Mouse (Mus musculus) liver, embryonic 12.5 days (tissue): ENCODE results near the gene Zfp942. TPM values are rescaled to one million over a fixed set of nuclear protein-coding genes. Genes with fewer than 3 reads are reported as not detected.
"Not testable (repeated sequence)": the region's sequence is repeated elsewhere in the genome, so short reads cannot be mapped to it uniquely, and the experiment has no call there.

Experiments used
- ATAC-seq: fragments of 200-750 bp; cut with Nextera tagmentation; 2 replicates; pipeline ENCODE4 v1.8.0; 2017; ENCODE audit warnings: moderate number of reproducible peaks, mild to moderate bottlenecking, moderate library complexity
- H3K27ac ChIP-seq: fragments of 300-500 bp; sonication (generic); 2 replicates; pipeline ENCODE4 v1.5.1; 2016; ENCODE audit warnings: mild to moderate bottlenecking
- H3K27me3 ChIP-seq: fragments of 300-500 bp; sonication (generic); replicated peaks from 2 replicates; pipeline ENCODE4 v1.6.1; 2016; ENCODE audit warnings: mild to moderate bottlenecking, moderate library complexity
- H3K36me3 ChIP-seq: fragments of 300-500 bp; sonication (generic); 2 replicates; pipeline ENCODE4 v1.6.1; 2016; ENCODE audit warnings: mild to moderate bottlenecking, moderate library complexity
- H3K4me1 ChIP-seq: fragments of 300-500 bp; sonication (generic); 2 replicates; pipeline ENCODE4 v1.6.1; 2016
- H3K4me2 ChIP-seq: fragments of 300-500 bp; sonication (generic); 2 replicates; pipeline ENCODE4 v1.6.1; 2016; ENCODE audit warnings: mild to moderate bottlenecking, moderate library complexity
- H3K4me3 ChIP-seq: fragments of 300-500 bp; sonication (generic); 2 replicates; pipeline ENCODE4 v1.5.1; 2016; ENCODE audit warnings: mild to moderate bottlenecking, moderate library complexity
- H3K9ac ChIP-seq: fragments of 300-500 bp; sonication (generic); 2 replicates; pipeline ENCODE4 v1.6.1; 2016; ENCODE audit warnings: mild to moderate bottlenecking, moderate library complexity
- H3K9me3 ChIP-seq: fragments of 300-500 bp; sonication (generic); replicated peaks from 2 replicates; pipeline ENCODE4 v1.6.1; 2016; ENCODE audit warnings: mild to moderate bottlenecking, moderate library complexity
- WGBS: fragments of 180-500 bp; shearing (Covaris S2); methylation state at CpG from one replicate; pipeline ENCODE4 v1.1.7; 2016; ENCODE audit not compliant: insufficient replicate concordance; 5-methylcytosine and 5-hydroxymethylcytosine counted together
- polyA plus RNA-seq: library from polyadenylated mRNA; unstranded; fragments of >200 nt; fragmentation: Nextera tagmentation; extraction: Ambion mirVana; gene quantifications from 2 replicates; pipeline ENCODE4 v1.2.1, GENCODE M21; 2016

Zfp942 gene
- 12.0 and 12.9 TPM in 2 replicates for polyA plus RNA-seq

DNA sequence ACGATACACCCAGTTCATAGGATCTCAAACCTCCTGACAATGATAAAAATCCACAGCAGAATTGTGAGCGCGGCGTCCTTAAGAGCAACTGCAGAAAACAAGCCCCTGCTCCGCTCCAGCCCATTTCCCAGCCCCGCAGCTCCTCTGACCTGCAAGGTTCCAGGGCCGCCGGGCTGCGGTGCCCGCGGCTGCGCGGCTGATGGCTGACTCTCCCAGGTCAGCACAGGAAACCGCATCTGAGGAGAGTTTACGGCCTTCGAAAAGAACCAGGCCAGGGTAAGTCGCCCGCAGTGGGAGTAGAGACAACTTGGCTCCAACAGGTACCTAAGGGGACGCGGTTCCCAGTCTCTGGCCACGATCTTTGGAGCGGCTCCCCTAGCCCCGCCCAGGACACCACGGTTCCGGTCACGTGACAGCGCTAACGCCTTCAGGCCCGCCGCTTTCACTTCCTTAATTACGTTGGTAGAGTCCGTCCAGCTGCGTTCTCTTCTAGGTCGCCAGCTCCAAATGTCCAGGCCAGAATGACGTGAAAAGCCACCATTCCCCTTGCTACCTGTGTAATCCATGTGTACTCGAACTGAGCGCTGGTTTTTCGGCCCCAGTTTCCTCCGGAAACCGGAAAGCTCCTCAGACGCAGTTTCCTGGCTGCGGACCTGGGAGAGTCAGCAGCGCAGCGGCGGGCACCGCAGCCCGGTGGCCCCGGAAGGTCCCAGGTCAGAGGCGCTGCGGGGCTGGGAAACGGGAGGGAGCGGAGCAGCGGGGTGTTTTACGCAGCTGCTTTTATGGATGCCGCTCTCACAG is at the start of gene Zfp942, which contains the start of gene Zfp943:
Gene Zfp942, minus strand, starts transcription at position 358 of the 801 bp plus-strand sequence.
Gene Zfp943, plus strand, starts transcription at position 446 of the 801 bp plus-strand sequence.
- ATAC-seq, result peak; percentile 99
- peaks cover 27% of the 10 kb centered on the region for H3K4me1 ChIP-seq
- not testable (repeated sequence) for H3K36me3 ChIP-seq, H3K27me3 ChIP-seq, H3K9me3 ChIP-seq
- peak within 1 kb of the TSS; percentile 74 for H3K4me2 ChIP-seq
- WGBS, result under 1% methylated on average over 43 of the region's 55 CpGs
- H3K27ac ChIP-seq, result peak within 1 kb of the TSS; percentile 95
- H3K4me3 ChIP-seq, result peak within 1 kb of the TSS; percentile 75
- peak within 1 kb of the TSS; percentile 82 for H3K9ac ChIP-seq

GRCm38 (mm10) chr17:21963302-21963701 is 1.0 kb upstream of the Zfp942 start:
- H3K4me3 ChIP-seq, result peak overlapping the region; percentile 75
- H3K36me3 ChIP-seq, result peaks cover 4% of the 10 kb centered on the region
- H3K9ac ChIP-seq, result peak overlapping the region; percentile 82
- H3K9me3 ChIP-seq, result no peaks in the 10 kb centered on the region
- no peak for ATAC-seq
- H3K27me3 ChIP-seq, result no peaks in the 10 kb centered on the region
- peaks cover 27% of the 10 kb centered on the region for H3K4me1 ChIP-seq
- no peak overlapping the region for H3K27ac ChIP-seq
- WGBS, result 27% methylated on average over 4 of the region's 4 CpGs
- peak overlapping the region; percentile 74 for H3K4me2 ChIP-seq

DNA sequence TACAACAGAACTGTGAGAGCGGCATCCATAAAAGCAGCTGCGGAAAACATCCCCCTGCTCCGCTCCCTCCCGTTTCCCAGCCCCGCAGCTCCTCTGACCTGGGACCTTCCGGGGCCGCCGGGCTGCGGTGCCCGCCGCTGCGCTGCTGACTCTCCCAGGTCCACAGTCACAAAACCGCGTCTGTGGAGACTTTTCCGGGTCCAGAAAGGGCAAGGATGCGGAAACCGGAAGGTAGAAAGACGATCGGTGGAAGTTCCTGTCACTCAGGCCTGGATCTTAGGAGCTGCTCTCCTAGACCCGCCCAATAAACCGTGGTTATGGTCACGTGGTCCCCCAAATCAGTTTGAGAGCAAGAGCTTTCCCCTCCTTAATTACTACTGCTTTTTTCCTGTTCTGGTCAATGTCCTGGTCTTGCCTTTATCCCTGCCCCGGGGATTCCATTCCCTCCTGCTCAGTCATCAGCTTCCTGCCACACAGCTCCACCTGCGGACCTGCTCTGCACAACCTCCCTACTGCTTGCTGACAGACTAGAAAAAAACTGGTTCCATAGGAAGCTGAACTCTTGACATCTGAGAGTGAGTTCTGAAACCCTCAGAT is 52.7 kb downstream of the Zfp942 start, which contains the start of gene Zfp995:
Gene Zfp995, minus strand, starts transcription at position 471 of the 597 bp plus-strand sequence.
- H3K27ac ChIP-seq, H3K27me3 ChIP-seq, H3K9me3 ChIP-seq, H3K36me3 ChIP-seq, H3K4me1 ChIP-seq: not testable (repeated sequence)
- peak within 1 kb of the TSS; percentile 71 for H3K4me2 ChIP-seq
- peak within 1 kb of the TSS; percentile 59 for H3K9ac ChIP-seq
- ATAC-seq, result peak; percentile 86
- H3K4me3 ChIP-seq, result peak within 1 kb of the TSS; percentile 65
- whole genome bisulfite sequencing, result 1% methylated on average over 24 of the region's 24 CpGs

DNA sequence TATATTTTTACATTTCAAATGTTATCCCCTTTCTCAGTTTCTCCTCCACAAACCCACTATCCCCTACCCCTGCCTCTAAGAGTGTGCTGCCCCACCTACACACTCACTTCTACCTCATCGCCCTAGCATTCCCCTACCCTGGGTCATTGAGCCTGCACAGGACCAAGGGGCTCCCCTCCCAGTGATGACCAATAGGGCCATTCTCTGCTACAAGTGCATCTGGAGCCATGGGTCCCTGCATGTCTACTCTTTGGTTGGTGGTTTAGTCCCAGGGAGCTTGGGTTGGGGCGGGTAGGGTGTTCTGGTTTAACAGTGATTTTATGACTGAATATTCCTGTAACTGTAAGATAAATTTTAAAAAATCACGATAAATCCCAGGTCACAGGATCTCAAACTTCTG is 53.2 kb downstream of the Zfp942 start:
- Histone ChIP-seq H3K27ac (no peak overlapping the region), H3K9me3 (no peaks in the 10 kb centered on the region), H3K9ac (peak overlapping the region; percentile 59), H3K36me3 (no peaks in the 10 kb centered on the region), H3K4me3 (peak overlapping the region; percentile 65), H3K4me2 (peak overlapping the region; percentile 71), H3K27me3 (no peaks in the 10 kb centered on the region), H3K4me1 (peaks cover 5% of the 10 kb centered on the region; the same call in 1 of the 2 replicates)
- WGBS, result 11% methylated on average over 3 of the region's 3 CpGs
- peak; percentile 37 for ATAC-seq

Other genes starting within 250 kb of the Zfp942 start
- gene Zfp229, start 231.7 kb downstream of the Zfp942 start, polyA plus RNA-seq, result 3.6 TPM in 2 replicates
- gene Zfp820, start 116.7 kb downstream of the Zfp942 start, polyA plus RNA-seq, result 2.3 TPM in 2 replicates
- gene Zfp995, start 52.5 kb downstream of the Zfp942 start, polyA plus RNA-seq, result 1.5 and 2.1 TPM in 2 replicates
- 7.4 and 7.9 TPM in 2 replicates for gene Zfp943, start 88 bp upstream of the Zfp942 start, polyA plus RNA-seq
- 0.68 and 0.77 TPM in 2 replicates for gene Zfp947, start 203.7 kb upstream of the Zfp942 start, polyA plus RNA-seq